Mouse (Mus musculus) adrenal gland, postnatal 25 days (tissue): Measurements from ENCODE around the gene Smg7. TPM values are rescaled to one million over a fixed set of nuclear protein-coding genes. Genes with fewer than 3 reads are reported as not detected.
"Not testable (repeated sequence)": the region's sequence is repeated elsewhere in the genome, so short reads cannot be mapped to it uniquely, and the experiment has no call there.

Source experiments
- DNase-seq: peaks from one replicate; pipeline ENCODE4 v3.0.0; 2021; ENCODE audit warnings: mixed read lengths
- long read RNA-seq: library from polyadenylated mRNA; stranded (forward); transcript quantifications from one replicate; pipeline ENCODE4 v2.0.0, GENCODE M21; 2021
- total RNA-seq: library from RNA; stranded (reverse); gene quantifications from 2 replicates; pipeline ENCODE4 v1.2.3, GENCODE M21; 2021

Gene Smg7
- 68.2 and 70.2 TPM in 2 replicates for total RNA-seq
- long read RNA-seq, full-length matches to known transcripts = 1 of 8 reads
- long read RNA-seq, partial matches to known transcripts = 6 of 8 reads
- long read RNA-seq, other reads (novel, unspliced or antisense) = 1 of 8 reads

GRCm38 (mm10) chr1:152901765-152902664, at the start of gene Smg7:
Smg7 (minus strand) TSS chr1:152902646.
- no peak for DNase-seq

- DNase-seq = no peak
These were observed 40.5 kb upstream of the Smg7 start for GRCm38 (mm10) chr1:152942977-152943376.

- no peak for DNase-seq
These were observed 33.9 kb upstream of the Smg7 start for GRCm38 (mm10) chr1:152936365-152936764.

- no peak for DNase-seq
These were observed 33.0 kb upstream of the Smg7 start for GRCm38 (mm10) chr1:152935476-152935875.

- DNase-seq = no peak
These were observed 31.5 kb upstream of the Smg7 start for GRCm38 (mm10) chr1:152933962-152934361.

GRCm38 (mm10) chr1:152921786-152922185, 19.3 kb upstream of the Smg7 start:
- no peak for DNase-seq

- DNase-seq = no peak
These were observed 15.2 kb upstream of the Smg7 start for GRCm38 (mm10) chr1:152917626-152918025.

GRCm38 (mm10) chr1:152916936-152917335, 14.5 kb upstream of the Smg7 start:
- DNase-seq = no peak

- DNase-seq = no peak
These were observed 13.3 kb upstream of the Smg7 start for GRCm38 (mm10) chr1:152915766-152916165.

GRCm38 (mm10) chr1:152913483-152914460, 11.3 kb upstream of the Smg7 start:
- DNase-seq = no peak

- peak; percentile 82 for DNase-seq
These were observed 2.0 kb upstream of the Smg7 start for GRCm38 (mm10) chr1:152904469-152904868.

GRCm38 (mm10) chr1:152903591-152904135, 1.2 kb upstream of the Smg7 start:
- DNase-seq = peak; percentile 9

- peak; percentile 95 for DNase-seq
These were observed 445 bp upstream of the Smg7 start for GRCm38 (mm10) chr1:152902665-152903516.

- DNase-seq = peak; percentile 2
These were observed 1.1 kb downstream of the Smg7 start for GRCm38 (mm10) chr1:152901419-152901764.

- not testable (repeated sequence) for DNase-seq
These were observed 14.4 kb downstream of the Smg7 start for GRCm38 (mm10) chr1:152888086-152888485.

GRCm38 (mm10) chr1:152871031-152871430, 31.4 kb downstream of the Smg7 start:
- no peak for DNase-seq

- no peak for DNase-seq
These were observed 32.5 kb downstream of the Smg7 start for GRCm38 (mm10) chr1:152869901-152870300.

GRCm38 (mm10) chr1:152846856-152847255, 55.6 kb downstream of the Smg7 start:
- no peak for DNase-seq

- no peak for DNase-seq
These were observed 57.2 kb downstream of the Smg7 start for GRCm38 (mm10) chr1:152845211-152845730.

- no peak for DNase-seq
These were observed 57.8 kb downstream of the Smg7 start for GRCm38 (mm10) chr1:152844634-152845033.

- no peak for DNase-seq
These were observed 61.4 kb downstream of the Smg7 start for GRCm38 (mm10) chr1:152841057-152841456.
